Mouse (Mus musculus) forebrain, embryonic 14.5 days (tissue): ENCODE measurements around the gene Hes6. TPM values are rescaled to one million over a fixed set of nuclear protein-coding genes. Genes with fewer than 3 reads are reported as not detected.

ENCODE experiments used
- ATAC-seq: fragments of 200-750 bp; cut with Nextera tagmentation; 2 replicates; pipeline ENCODE4 v1.8.0; 2017; ENCODE audit warnings: mild to moderate bottlenecking, moderate library complexity
- DNase-seq: peaks from one replicate; pipeline ENCODE4 v3.0.0-alpha.2; 2015; ENCODE audit warnings: low spot score
- H3K27ac ChIP-seq: fragments of 300-500 bp; sonication (generic); 2 replicates; pipeline ENCODE4 v1.5.1; 2014; ENCODE audit warnings: low read depth, mild to moderate bottlenecking, control low read depth, low read length, moderate library complexity
- H3K27me3 ChIP-seq: fragments of 300-500 bp; sonication (generic); replicated peaks from 2 replicates; pipeline ENCODE4 v1.6.1; 2014; ENCODE audit warnings: low read length, control low read depth, mixed read lengths; ENCODE audit not compliant: control insufficient read depth, insufficient read depth
- H3K36me3 ChIP-seq: fragments of 300-500 bp; sonication (generic); 2 replicates; pipeline ENCODE4 v1.6.1; 2014; ENCODE audit warnings: low read length, control low read depth; ENCODE audit not compliant: control insufficient read depth, insufficient read depth
- H3K4me1 ChIP-seq: fragments of 300-500 bp; sonication (generic); 2 replicates; pipeline ENCODE4 v1.6.1; 2014; ENCODE audit warnings: antibody characterized with exemption, low read length, control low read depth; ENCODE audit not compliant: control insufficient read depth, insufficient read depth
- H3K4me2 ChIP-seq: fragments of 300-500 bp; sonication (generic); 2 replicates; pipeline ENCODE4 v1.6.1; 2014; ENCODE audit warnings: mild to moderate bottlenecking, control low read depth, low read length
- H3K4me3 ChIP-seq: fragments of 300-500 bp; sonication (generic); 2 replicates; pipeline ENCODE4 v1.5.1; 2014; ENCODE audit warnings: low read depth, low read length, control low read depth
- H3K9ac ChIP-seq: fragments of 300-500 bp; sonication (generic); 2 replicates; pipeline ENCODE4 v1.6.1; 2014; ENCODE audit warnings: mild to moderate bottlenecking, low read length, control low read depth, moderate library complexity
- H3K9me3 ChIP-seq: fragments of 300-500 bp; sonication (generic); replicated peaks from 2 replicates; pipeline ENCODE4 v1.6.1; 2016; ENCODE audit warnings: low read length, control low read depth, mixed read lengths; ENCODE audit not compliant: control insufficient read depth
- WGBS: fragments of 180-500 bp; shearing (Covaris S2); extraction: QIAGEN DNeasy Blood & Tissue Kit; methylation state at CpG from one replicate; pipeline ENCODE4 v1.1.7; 2014; 5-methylcytosine and 5-hydroxymethylcytosine counted together
- polyA plus RNA-seq: library from polyadenylated mRNA; unstranded; fragments of >200 nt; fragmentation: Nextera tagmentation; extraction: Ambion mirVana; gene quantifications from 2 replicates; pipeline ENCODE4 v1.2.1, GENCODE M21; 2014

Gene Hes6
- polyA plus RNA-seq, 1 experiment from 2014 or later: 240 TPM

GRCm38 (mm10) chr1:91435606-91436130 lies 21.8 kb upstream of the Hes6 start:
- no peak overlapping the region for H3K4me3 ChIP-seq
- WGBS: 87% methylated on average over 13 of the region's 13 CpGs
- H3K27ac ChIP-seq: no peak overlapping the region
- DNase-seq (no peak), ATAC-seq (no peak)
- peaks cover 24% of the 10 kb centered on the region for H3K36me3 ChIP-seq
- H3K4me2 ChIP-seq: no peak overlapping the region
- H3K27me3 ChIP-seq: no peaks in the 10 kb centered on the region
- H3K9ac ChIP-seq: no peak overlapping the region
- H3K9me3 ChIP-seq: no peaks in the 10 kb centered on the region
- H3K4me1 ChIP-seq: peaks cover 7% of the 10 kb centered on the region; the same call in 1 of the 2 replicates

DNA sequence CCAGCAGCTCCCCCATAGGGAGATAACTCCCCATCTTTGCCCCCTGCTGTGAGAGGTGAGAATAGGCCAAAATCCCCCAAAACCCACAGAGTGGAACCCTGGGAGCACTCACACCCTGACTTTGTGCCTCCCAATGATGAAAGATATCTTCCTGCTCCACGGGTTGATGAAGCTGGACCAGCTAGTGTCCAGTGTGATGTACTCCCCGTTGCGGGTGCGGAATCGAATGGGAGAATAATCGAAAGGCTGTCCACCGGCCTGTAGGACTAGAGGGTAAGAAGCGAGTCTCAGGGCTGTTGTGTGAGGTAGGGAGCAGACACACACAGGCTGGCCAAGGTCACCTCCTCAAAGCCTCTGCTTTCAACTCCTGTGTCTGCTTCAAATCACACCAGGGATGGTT lies 21.1 kb upstream of the Hes6 start:
- H3K27me3 ChIP-seq: no peaks in the 10 kb centered on the region
- WGBS: 92% methylated on average over 8 of the region's 8 CpGs
- no peak overlapping the region for H3K27ac ChIP-seq
- ATAC-seq (no peak), DNase-seq (no peak)
- H3K9me3 ChIP-seq: no peaks in the 10 kb centered on the region
- peaks cover 7% of the 10 kb centered on the region; the same call in 1 of the 2 replicates for H3K4me1 ChIP-seq
- H3K4me2 ChIP-seq: no peak overlapping the region
- no peak overlapping the region for H3K4me3 ChIP-seq
- H3K9ac ChIP-seq: no peak overlapping the region
- H3K36me3 ChIP-seq: peaks cover 23% of the 10 kb centered on the region

GRCm38 (mm10) chr1:91430761-91431160 lies 16.9 kb upstream of the Hes6 start:
- Histone ChIP-seq H3K9me3 (no peaks in the 10 kb centered on the region), H3K4me3 (no peak overlapping the region), H3K27ac (no peak overlapping the region), H3K4me1 (no peaks in the 10 kb centered on the region), H3K4me2 (no peak overlapping the region), H3K36me3 (peaks cover 22% of the 10 kb centered on the region), H3K27me3 (no peaks in the 10 kb centered on the region), H3K9ac (no peak overlapping the region)
- ATAC-seq: no peak
- DNase-seq: no peak
- WGBS: 93% methylated on average over 7 of the region's 7 CpGs

- Histone ChIP-seq H3K4me1 (no peaks in the 10 kb centered on the region), H3K4me3 (no peak overlapping the region), H3K9me3 (no peaks in the 10 kb centered on the region), H3K27ac (no peak overlapping the region), H3K9ac (no peak overlapping the region), H3K36me3 (peaks cover 18% of the 10 kb centered on the region), H3K4me2 (no peak overlapping the region), H3K27me3 (no peaks in the 10 kb centered on the region)
- WGBS: 92% methylated on average over 10 of the region's 10 CpGs
- ATAC-seq (no peak), DNase-seq (no peak)
Observed at GRCm38 (mm10) chr1:91429212-91429611, 15.4 kb upstream of the Hes6 start.

- peak; percentile 72; the same call in 1 of the 2 replicates for ATAC-seq
- Histone ChIP-seq H3K4me1 (no peaks in the 10 kb centered on the region), H3K27ac (no peak overlapping the region), H3K36me3 (peaks cover 18% of the 10 kb centered on the region), H3K4me3 (no peak overlapping the region), H3K9me3 (no peaks in the 10 kb centered on the region), H3K27me3 (no peaks in the 10 kb centered on the region), H3K9ac (no peak overlapping the region), H3K4me2 (no peak overlapping the region)
- peak; percentile 89 for DNase-seq
- 34% methylated on average over 4 of the region's 4 CpGs for WGBS
Observed at GRCm38 (mm10) chr1:91428614-91429013, 14.8 kb upstream of the Hes6 start.

DNA sequence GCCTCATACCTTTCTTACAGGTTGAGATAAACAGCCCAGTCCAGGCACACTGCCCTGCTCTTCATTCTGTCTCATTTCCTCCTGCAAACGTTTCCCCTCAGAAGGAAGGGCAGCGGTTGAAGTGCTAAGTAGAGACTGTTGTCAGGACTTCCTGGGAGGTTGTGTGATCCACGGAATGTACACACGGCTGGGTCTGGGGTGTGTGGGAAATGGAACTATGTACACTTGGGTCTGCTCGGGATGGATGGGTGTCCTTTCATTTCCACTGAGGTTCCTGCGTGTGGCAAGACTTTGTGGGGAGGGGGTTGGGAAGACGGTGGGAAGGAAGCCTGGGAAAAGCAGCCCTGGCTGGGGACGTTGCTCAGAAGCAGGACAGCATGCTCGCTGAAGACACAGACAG lies 12.6 kb upstream of the Hes6 start:
- Histone ChIP-seq H3K4me3 (no peak overlapping the region), H3K4me1 (no peaks in the 10 kb centered on the region), H3K27me3 (no peaks in the 10 kb centered on the region), H3K36me3 (peaks cover 16% of the 10 kb centered on the region), H3K27ac (no peak overlapping the region), H3K4me2 (no peak overlapping the region), H3K9me3 (no peaks in the 10 kb centered on the region), H3K9ac (no peak overlapping the region)
- 77% methylated on average over 9 of the region's 9 CpGs for WGBS
- DNase-seq (no peak), ATAC-seq (no peak)

- DNase-seq (no peak), ATAC-seq (no peak)
- Histone ChIP-seq H3K4me1 (0 out of 2 replicates have a peak, but pooled peaks cover 3% of the 10 kb centered on the region), H3K4me3 (no peak overlapping the region), H3K9me3 (no peaks in the 10 kb centered on the region), H3K27ac (no peak overlapping the region), H3K36me3 (0 out of 2 replicates have a peak, but pooled peaks cover 7% of the 10 kb centered on the region), H3K4me2 (no peak overlapping the region), H3K27me3 (no peaks in the 10 kb centered on the region), H3K9ac (no peak overlapping the region)
- WGBS: 85% methylated on average over 8 of the region's 8 CpGs
Observed at GRCm38 (mm10) chr1:91420601-91421065, 6.8 kb upstream of the Hes6 start.

DNA sequence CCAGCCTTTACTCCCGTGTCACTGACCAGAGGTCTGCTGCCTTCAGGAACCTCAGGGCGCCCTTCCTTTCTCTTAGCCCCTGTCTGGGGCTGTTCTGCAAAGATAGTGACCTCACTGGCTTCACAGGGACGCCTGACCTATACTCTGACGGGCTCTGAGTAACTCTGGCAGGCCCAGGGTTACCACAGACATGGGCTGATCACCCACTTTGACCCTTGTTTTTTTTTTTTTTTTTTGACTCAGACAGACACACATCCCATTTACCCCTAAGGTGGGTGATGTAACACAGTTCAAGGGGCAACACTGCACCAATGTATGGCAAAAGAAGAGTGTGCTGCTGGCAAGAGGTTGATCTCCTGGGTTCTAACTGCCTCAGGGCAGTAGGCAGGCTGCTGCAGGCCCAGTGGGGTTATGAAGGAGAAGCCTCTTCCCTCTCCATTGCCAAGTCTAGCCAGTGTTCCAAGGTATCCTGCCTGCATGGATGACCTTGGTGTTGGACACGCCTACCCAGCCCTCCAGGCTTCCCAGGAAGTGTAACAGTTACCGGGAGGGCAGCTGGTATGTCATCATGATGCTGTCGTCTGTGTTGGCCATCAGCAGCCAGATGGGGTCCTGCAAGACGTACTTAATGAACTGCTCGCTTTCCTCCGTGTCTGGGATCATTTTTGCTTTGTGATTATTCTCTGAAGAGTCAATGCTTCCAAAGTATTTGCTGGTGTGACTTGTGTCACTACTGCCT lies 6.2 kb upstream of the Hes6 start:
- ATAC-seq (no peak), DNase-seq (no peak)
- H3K4me2 ChIP-seq: no peak overlapping the region
- H3K36me3 ChIP-seq: 0 out of 2 replicates have a peak, but pooled peaks cover 7% of the 10 kb centered on the region
- no peaks in the 10 kb centered on the region for H3K27me3 ChIP-seq
- peaks cover 9% of the 10 kb centered on the region for H3K4me1 ChIP-seq
- no peak overlapping the region for H3K4me3 ChIP-seq
- H3K9ac ChIP-seq: no peak overlapping the region
- no peaks in the 10 kb centered on the region for H3K9me3 ChIP-seq
- no peak overlapping the region for H3K27ac ChIP-seq
- 71% methylated on average over 10 of the region's 10 CpGs for WGBS

GRCm38 (mm10) chr1:91417991-91418390 lies 4.2 kb upstream of the Hes6 start:
- no peak for DNase-seq
- WGBS: 91% methylated on average over 1 of the region's 1 CpGs
- no peak overlapping the region for H3K4me3 ChIP-seq
- no peak for ATAC-seq
- 0 out of 2 replicates have a peak, but pooled peaks cover 7% of the 10 kb centered on the region for H3K36me3 ChIP-seq
- no peak overlapping the region for H3K4me2 ChIP-seq
- no peak overlapping the region for H3K9ac ChIP-seq
- no peak overlapping the region for H3K27ac ChIP-seq
- peaks cover 18% of the 10 kb centered on the region for H3K4me1 ChIP-seq
- no peaks in the 10 kb centered on the region for H3K9me3 ChIP-seq
- no peaks in the 10 kb centered on the region for H3K27me3 ChIP-seq
